Mouse (Mus musculus): ENCODE measurements at regions not wholly inside any gene's neighbourhood (a gene's known extent, or its start where the extent isn't known, plus 50 kb on each side); places are given as distances from the start of the nearest gene placed in this dataset.

- no peak for DNase-seq (ENCODE audit: low spot score in 2 of 2)
Observed at GRCm38 (mm10) chr5:119139816-119140215, 530.7 kb upstream of the Tbx3 start.

GRCm38 (mm10) chr5:119143411-119143810 is 527.1 kb upstream of the Tbx3 start:
- DNase-seq (ENCODE audit: low spot score in 2 of 2) = no peak

- DNase-seq (ENCODE audit: low spot score in 2 of 2) = no peak
Observed at GRCm38 (mm10) chr5:119149389-119150185, 520.9 kb upstream of the Tbx3 start.

GRCm38 (mm10) chr5:119153086-119153485 is 517.4 kb upstream of the Tbx3 start:
- DNase-seq (ENCODE audit: low spot score in 2 of 2) = no peak

GRCm38 (mm10) chr5:119156638-119157037 is 513.8 kb upstream of the Tbx3 start:
- DNase-seq (ENCODE audit: low spot score in 2 of 2) = no peak

GRCm38 (mm10) chr5:119158171-119158570 is 512.3 kb upstream of the Tbx3 start:
- DNase-seq (ENCODE audit: low spot score in 2 of 2) = no peak

GRCm38 (mm10) chr5:119162132-119162675 is 508.3 kb upstream of the Tbx3 start:
- no peak for DNase-seq (ENCODE audit: low spot score in 2 of 2)

GRCm38 (mm10) chr5:119167718-119168117 is 502.8 kb upstream of the Tbx3 start:
- DNase-seq (ENCODE audit: low spot score in 2 of 2) = no peak

GRCm38 (mm10) chr5:119169274-119169673 is 501.2 kb upstream of the Tbx3 start:
- no peak for DNase-seq (ENCODE audit: low spot score in 2 of 2)

GRCm38 (mm10) chr5:119171626-119172025 is 498.8 kb upstream of the Tbx3 start:
- no peak for DNase-seq (ENCODE audit: low spot score in 2 of 2)

- DNase-seq (ENCODE audit: low spot score in 2 of 2) = no peak
Observed at GRCm38 (mm10) chr5:119178805-119179204, 491.7 kb upstream of the Tbx3 start.

GRCm38 (mm10) chr5:119183545-119184047 is 486.9 kb upstream of the Tbx3 start:
- no peak for DNase-seq (ENCODE audit: low spot score in 2 of 2)

- no peak for DNase-seq (ENCODE audit: low spot score in 2 of 2)
Observed at GRCm38 (mm10) chr5:119186611-119187010, 483.9 kb upstream of the Tbx3 start.

GRCm38 (mm10) chr5:119188476-119188875 is 482.0 kb upstream of the Tbx3 start:
- no peak for DNase-seq (ENCODE audit: low spot score in 2 of 2)

- DNase-seq (ENCODE audit: low spot score in 2 of 2) = no peak
Observed at GRCm38 (mm10) chr5:119193699-119194681, 476.5 kb upstream of the Tbx3 start.

- no peak for DNase-seq (ENCODE audit: low spot score in 2 of 2)
Observed at GRCm38 (mm10) chr5:119199906-119200305, 470.6 kb upstream of the Tbx3 start.

GRCm38 (mm10) chr5:119201251-119201650 is 469.2 kb upstream of the Tbx3 start:
- DNase-seq (ENCODE audit: low spot score in 2 of 2) = no peak

GRCm38 (mm10) chr5:119204736-119205135 is 465.7 kb upstream of the Tbx3 start:
- DNase-seq (ENCODE audit: low spot score in 2 of 2) = no peak

- DNase-seq (ENCODE audit: low spot score in 2 of 2) = no peak
Observed at GRCm38 (mm10) chr5:119208077-119208476, 462.4 kb upstream of the Tbx3 start.

- no peak for DNase-seq (ENCODE audit: low spot score in 2 of 2)
Observed at GRCm38 (mm10) chr5:119213196-119213595, 457.3 kb upstream of the Tbx3 start.

- DNase-seq (ENCODE audit: low spot score in 2 of 2) = no peak
Observed at GRCm38 (mm10) chr5:119213692-119214357, 456.6 kb upstream of the Tbx3 start.

GRCm38 (mm10) chr5:119214937-119215336 is 455.5 kb upstream of the Tbx3 start:
- DNase-seq (ENCODE audit: low spot score in 2 of 2) = no peak

Data from natural killer cell, adult 2 months (primary cell).